Mouse (Mus musculus): ENCODE results near the gene Mtx1. TPM values are rescaled to one million over a fixed set of nuclear protein-coding genes. Genes with fewer than 3 reads are reported as not detected.

Gene Mtx1
- polyA plus RNA-seq, 1 experiment from 2014 or later = 111 TPM

DNA sequence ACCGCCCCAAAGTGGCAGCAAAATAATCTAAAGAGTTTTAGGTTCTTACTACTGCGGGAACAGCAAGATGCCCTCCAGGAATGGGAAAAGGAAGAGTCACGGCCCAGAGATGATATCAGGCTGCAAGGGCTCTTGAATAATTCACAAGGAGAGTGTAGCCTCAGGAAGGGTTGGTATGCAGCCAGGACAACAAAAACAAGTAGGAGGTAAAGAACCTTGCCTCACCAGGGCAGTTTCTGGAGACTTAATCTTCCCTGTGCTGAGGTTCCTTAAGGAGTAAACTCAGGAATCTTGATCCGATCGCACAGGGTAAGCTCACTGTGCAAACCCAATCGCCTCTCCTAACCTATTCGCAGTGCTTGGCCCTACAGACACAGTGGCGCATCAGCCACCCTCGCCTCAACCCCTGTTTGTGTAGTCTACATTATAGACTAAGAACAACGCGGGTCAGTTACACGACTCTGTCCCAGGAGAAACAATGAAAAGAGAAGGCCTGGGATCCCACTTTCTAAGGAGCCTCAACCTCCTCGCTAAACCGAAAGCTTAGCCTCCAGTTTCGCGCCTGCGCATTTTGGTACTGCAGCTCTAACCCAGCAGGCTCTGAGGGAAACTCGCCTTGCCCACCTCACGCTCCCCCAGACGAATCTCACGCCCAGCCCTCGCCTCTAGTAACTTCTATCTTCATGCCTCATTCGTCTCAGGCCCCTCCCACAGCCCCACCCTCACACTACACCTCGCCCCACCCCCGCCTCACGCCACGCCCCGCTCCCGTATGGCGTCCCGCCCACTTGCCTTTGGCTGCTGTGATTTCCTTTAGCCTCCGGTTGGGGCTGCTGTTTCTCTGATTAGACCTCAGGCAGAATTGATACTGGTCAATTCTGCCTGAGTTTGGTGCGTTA, 30.7 kb downstream of the Mtx1 start:
- H3K36me3 ChIP-seq (replicated peaks; ENCODE audit: insufficient read depth, low read length) = no peaks in the 10 kb centered on the region
- no peaks in the 10 kb centered on the region for H3K9me3 ChIP-seq (ENCODE audit: low read length)
- peak; percentile 95 for ATAC-seq
- 7% methylated on average over 33 of the region's 33 CpGs for WGBS (ENCODE audit: insufficient replicate concordance)
- DNase-seq = peak; percentile 95
- TF ChIP-seq EP300 (IDR thresholded peaks at IDR 0.05; ENCODE audit: low read depth) = no peak
- peak; percentile 70 for TF ChIP-seq CTCF (IDR thresholded peaks at IDR 0.05; ENCODE audit: low read depth)
- H3K4me2 ChIP-seq (ENCODE audit: low read depth, low read length) = peak overlapping the region; percentile 73
- H3K27me3 ChIP-seq (ENCODE audit: insufficient read depth, low read length) = no peaks in the 10 kb centered on the region
- H3K9ac ChIP-seq (replicated peaks) = peak overlapping the region; percentile 58
- peak overlapping the region; percentile 51 for H3K4me3 ChIP-seq (ENCODE audit: low read depth, low read length)
- peaks cover 6% of the 10 kb centered on the region for H3K4me1 ChIP-seq (ENCODE audit: insufficient read depth)
- peak overlapping the region; percentile 66 for H3K27ac ChIP-seq (ENCODE audit: low read depth)

DNA sequence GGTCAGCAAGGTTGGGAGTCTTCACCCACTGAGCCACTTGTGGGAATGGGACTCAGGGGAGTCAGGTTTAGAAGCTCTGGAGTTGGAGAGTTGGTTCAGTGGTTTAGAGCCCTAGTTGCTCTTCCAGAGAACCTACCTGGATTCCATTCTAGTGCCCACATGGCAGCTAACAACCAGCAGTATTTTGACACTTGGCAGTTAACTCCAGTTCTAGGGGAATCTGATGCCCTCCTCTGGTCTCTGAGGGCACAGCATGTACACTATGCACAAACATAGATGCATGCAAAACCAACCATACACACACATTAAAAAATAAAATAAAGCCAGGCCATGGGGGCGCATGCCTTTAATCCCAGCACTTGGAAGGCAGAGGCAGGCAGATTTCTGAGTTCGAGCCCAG, 33.0 kb downstream of the Mtx1 start:
- no peak overlapping the region for H3K27ac ChIP-seq (ENCODE audit: low read depth)
- WGBS (ENCODE audit: insufficient replicate concordance) = 84% methylated on average over 2 of the region's 2 CpGs
- H3K4me2 ChIP-seq (ENCODE audit: low read depth, low read length) = no peak overlapping the region
- ATAC-seq = no peak
- DNase-seq = no peak
- H3K4me3 ChIP-seq (ENCODE audit: low read depth, low read length) = no peak overlapping the region
- no peak overlapping the region for H3K9ac ChIP-seq (replicated peaks)
- no peaks in the 10 kb centered on the region for H3K9me3 ChIP-seq (ENCODE audit: low read length)
- TF ChIP-seq CTCF (IDR thresholded peaks at IDR 0.05; ENCODE audit: low read depth) = peak; percentile 56
- TF ChIP-seq EP300 (IDR thresholded peaks at IDR 0.05; ENCODE audit: low read depth) = no peak
- H3K4me1 ChIP-seq (ENCODE audit: insufficient read depth) = peaks cover 6% of the 10 kb centered on the region
- no peaks in the 10 kb centered on the region for H3K27me3 ChIP-seq (ENCODE audit: insufficient read depth, low read length)
- no peaks in the 10 kb centered on the region for H3K36me3 ChIP-seq (replicated peaks; ENCODE audit: insufficient read depth, low read length)

DNA sequence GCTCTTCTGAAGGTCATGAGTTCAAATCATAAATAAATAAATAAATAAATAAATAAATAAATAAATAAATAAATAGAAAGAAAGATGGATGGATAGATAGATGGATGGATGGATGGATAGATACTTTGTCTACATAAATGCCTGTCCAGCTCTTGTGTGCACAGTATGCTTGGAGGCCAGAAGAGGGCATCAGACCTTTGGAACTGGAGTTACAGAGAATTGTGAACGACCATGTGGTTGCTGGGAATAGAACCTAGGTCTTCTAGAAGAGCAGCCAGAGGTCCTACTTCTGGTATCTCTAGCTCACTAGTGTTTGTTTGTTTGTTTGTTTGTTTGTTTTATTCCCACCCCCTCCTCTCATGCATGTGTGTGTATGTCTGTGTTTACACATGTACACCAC, 33.5 kb downstream of the Mtx1 start:
- Histone ChIP-seq H3K9ac (replicated peaks) (no peak overlapping the region), H3K9me3 (ENCODE audit: low read length) (no peaks in the 10 kb centered on the region), H3K4me2 (ENCODE audit: low read depth, low read length) (no peak overlapping the region), H3K4me3 (ENCODE audit: low read depth, low read length) (no peak overlapping the region), H3K36me3 (replicated peaks; ENCODE audit: insufficient read depth, low read length) (no peaks in the 10 kb centered on the region), H3K4me1 (ENCODE audit: insufficient read depth) (peaks cover 6% of the 10 kb centered on the region), H3K27me3 (ENCODE audit: insufficient read depth, low read length) (no peaks in the 10 kb centered on the region), H3K27ac (ENCODE audit: low read depth) (no peak overlapping the region)
- DNase-seq (no peak), ATAC-seq (no peak)
- WGBS (ENCODE audit: insufficient replicate concordance) = 68% methylated on average over 1 of the region's 1 CpGs
- TF ChIP-seq EP300 (IDR thresholded peaks at IDR 0.05; ENCODE audit: low read depth) (no peak), CTCF (IDR thresholded peaks at IDR 0.05; ENCODE audit: low read depth) (peak; percentile 33)

GRCm38 (mm10) chr3:89190436-89190835, 36.5 kb downstream of the Mtx1 start:
- H3K4me2 ChIP-seq (ENCODE audit: low read depth, low read length) = no peak overlapping the region
- no peak overlapping the region for H3K9ac ChIP-seq (replicated peaks)
- TF ChIP-seq EP300 (IDR thresholded peaks at IDR 0.05; ENCODE audit: low read depth) (no peak), CTCF (IDR thresholded peaks at IDR 0.05; ENCODE audit: low read depth) (no peak)
- H3K4me1 ChIP-seq (ENCODE audit: insufficient read depth) = no peaks in the 10 kb centered on the region
- ATAC-seq (no peak), DNase-seq (no peak)
- 29% methylated on average over 8 of the region's 8 CpGs for WGBS (ENCODE audit: insufficient replicate concordance)
- H3K4me3 ChIP-seq (ENCODE audit: low read depth, low read length) = no peak overlapping the region
- no peaks in the 10 kb centered on the region for H3K27me3 ChIP-seq (ENCODE audit: insufficient read depth, low read length)
- H3K36me3 ChIP-seq (replicated peaks; ENCODE audit: insufficient read depth, low read length) = no peaks in the 10 kb centered on the region
- no peak overlapping the region for H3K27ac ChIP-seq (ENCODE audit: low read depth)
- no peaks in the 10 kb centered on the region for H3K9me3 ChIP-seq (ENCODE audit: low read length)

DNA sequence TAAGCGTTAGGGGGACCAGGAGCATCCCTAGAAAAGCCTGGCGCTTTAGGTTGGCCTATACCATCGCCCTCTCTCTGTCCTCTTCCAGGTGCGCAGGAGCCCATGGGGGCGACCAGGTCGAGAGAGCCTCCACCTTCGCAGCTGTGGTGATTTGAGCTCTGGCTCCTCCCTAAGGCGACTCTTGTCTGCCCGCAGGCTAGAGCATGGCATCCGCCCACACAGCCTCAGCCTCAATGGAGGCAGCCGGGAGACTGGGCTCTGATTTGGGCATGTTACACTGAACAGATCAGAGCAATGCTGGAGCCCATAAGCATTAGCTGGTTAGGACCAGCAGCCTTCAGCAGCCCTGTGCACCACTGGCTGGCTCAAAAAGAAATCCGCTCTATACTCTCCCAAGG, 38.4 kb downstream of the Mtx1 start:
- ATAC-seq (no peak), DNase-seq (no peak)
- Histone ChIP-seq H3K36me3 (replicated peaks; ENCODE audit: insufficient read depth, low read length) (no peaks in the 10 kb centered on the region), H3K4me3 (ENCODE audit: low read depth, low read length) (no peak overlapping the region), H3K9ac (replicated peaks) (no peak overlapping the region), H3K27ac (ENCODE audit: low read depth) (no peak overlapping the region), H3K27me3 (ENCODE audit: insufficient read depth, low read length) (no peaks in the 10 kb centered on the region), H3K4me2 (ENCODE audit: low read depth, low read length) (no peak overlapping the region), H3K4me1 (ENCODE audit: insufficient read depth) (peaks cover 3% of the 10 kb centered on the region), H3K9me3 (ENCODE audit: low read length) (no peaks in the 10 kb centered on the region)
- TF ChIP-seq CTCF (IDR thresholded peaks at IDR 0.05; ENCODE audit: low read depth) (no peak), EP300 (IDR thresholded peaks at IDR 0.05; ENCODE audit: low read depth) (no peak)
- 79% methylated on average over 12 of the region's 12 CpGs for WGBS (ENCODE audit: insufficient replicate concordance)

DNA sequence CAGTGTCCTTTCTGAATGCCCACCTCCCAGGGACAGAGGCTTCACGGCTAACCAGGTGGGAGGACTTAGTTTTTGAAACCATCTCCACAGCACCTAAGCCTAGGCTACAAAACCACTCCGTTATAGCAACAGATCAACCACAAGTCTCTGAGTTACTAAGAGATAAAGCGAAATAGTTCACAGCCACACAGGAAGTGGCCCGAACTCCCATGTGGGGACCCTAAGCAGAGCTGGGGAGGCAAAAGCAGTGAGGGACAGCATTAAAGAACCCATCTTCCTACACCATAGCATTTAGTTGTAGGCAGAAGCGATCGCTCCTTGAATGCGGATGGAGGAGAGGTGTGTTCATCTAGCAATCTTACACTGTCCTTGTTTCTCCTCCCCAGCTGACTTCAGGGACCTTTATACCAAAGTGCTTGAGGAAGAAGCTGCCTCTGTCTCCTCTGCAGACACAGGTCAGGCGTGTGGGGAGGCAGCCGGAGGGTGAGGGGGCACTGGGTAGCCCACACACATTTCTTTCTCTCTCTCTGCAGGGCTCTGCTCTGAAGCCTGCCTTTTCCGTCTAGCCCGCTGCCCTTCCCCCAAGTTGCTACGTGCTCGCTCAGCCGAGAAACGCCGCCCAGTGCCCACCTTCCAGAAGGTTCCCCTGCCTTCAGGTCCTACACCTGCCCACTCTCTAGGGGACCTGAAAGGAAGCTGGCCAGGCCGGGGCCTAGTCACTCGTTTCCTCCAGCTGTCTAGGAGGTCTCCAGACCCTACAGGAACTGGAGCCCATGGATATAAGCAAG, 39.0 kb downstream of the Mtx1 start:
- WGBS (ENCODE audit: insufficient replicate concordance) = 63% methylated on average over 18 of the region's 18 CpGs
- Histone ChIP-seq H3K9me3 (ENCODE audit: low read length) (no peaks in the 10 kb centered on the region), H3K27ac (ENCODE audit: low read depth) (0 out of 2 replicates have a peak overlapping the region, but pooled peaks have one; percentile 16), H3K4me3 (ENCODE audit: low read depth, low read length) (no peak overlapping the region), H3K36me3 (replicated peaks; ENCODE audit: insufficient read depth, low read length) (no peaks in the 10 kb centered on the region), H3K9ac (replicated peaks) (no peak overlapping the region), H3K4me1 (ENCODE audit: insufficient read depth) (peaks cover 9% of the 10 kb centered on the region), H3K4me2 (ENCODE audit: low read depth, low read length) (peak overlapping the region; percentile 29; the same call in 1 of the 2 replicates), H3K27me3 (ENCODE audit: insufficient read depth, low read length) (no peaks in the 10 kb centered on the region)
- ATAC-seq (no peak), DNase-seq (no peak)
- TF ChIP-seq EP300 (IDR thresholded peaks at IDR 0.05; ENCODE audit: low read depth) = no peak
- no peak for TF ChIP-seq CTCF (IDR thresholded peaks at IDR 0.05; ENCODE audit: low read depth)
